Mouse (Mus musculus): Measurements from ENCODE around the gene Oprd1.

The Oprd1 gene

GRCm38 (mm10) chr4:132144080-132144841 lies at the start of gene Oprd1:
Gene Oprd1, minus strand, starts transcription at chr4:132144486.
- no peak for DNase-seq (ENCODE audit: low spot score)

- DNase-seq (ENCODE audit: low spot score), result no peak
Measured at GRCm38 (mm10) chr4:132187826-132188401, 43.6 kb upstream of the Oprd1 start.

GRCm38 (mm10) chr4:132183162-132183561 lies 38.9 kb upstream of the Oprd1 start:
- no peak for DNase-seq (ENCODE audit: low spot score)

- DNase-seq (ENCODE audit: low spot score), result no peak
Measured at GRCm38 (mm10) chr4:132181721-132182658, 37.7 kb upstream of the Oprd1 start.

- no peak for DNase-seq (ENCODE audit: low spot score)
Measured at GRCm38 (mm10) chr4:132180710-132181109, 36.4 kb upstream of the Oprd1 start.

GRCm38 (mm10) chr4:132178630-132179059 lies 34.4 kb upstream of the Oprd1 start:
- DNase-seq (ENCODE audit: low spot score), result no peak

- DNase-seq (ENCODE audit: low spot score), result no peak
Measured at GRCm38 (mm10) chr4:132176474-132176873, 32.2 kb upstream of the Oprd1 start.

- DNase-seq (ENCODE audit: low spot score), result no peak
Measured at GRCm38 (mm10) chr4:132170891-132171290, 26.6 kb upstream of the Oprd1 start.

- no peak for DNase-seq (ENCODE audit: low spot score)
Measured at GRCm38 (mm10) chr4:132169761-132170160, 25.5 kb upstream of the Oprd1 start.

- no peak for DNase-seq (ENCODE audit: low spot score)
Measured at GRCm38 (mm10) chr4:132169271-132169670, 25.0 kb upstream of the Oprd1 start.

- DNase-seq (ENCODE audit: low spot score), result no peak
Measured at GRCm38 (mm10) chr4:132167436-132167835, 23.1 kb upstream of the Oprd1 start.

- no peak for DNase-seq (ENCODE audit: low spot score)
Measured at GRCm38 (mm10) chr4:132166350-132167290, 22.3 kb upstream of the Oprd1 start.

GRCm38 (mm10) chr4:132165691-132166090 lies 21.4 kb upstream of the Oprd1 start:
- DNase-seq (ENCODE audit: low spot score), result no peak

- DNase-seq (ENCODE audit: low spot score), result no peak
Measured at GRCm38 (mm10) chr4:132156941-132157622, 12.8 kb upstream of the Oprd1 start.

- no peak for DNase-seq (ENCODE audit: low spot score)
Measured at GRCm38 (mm10) chr4:132154877-132155670, 10.8 kb upstream of the Oprd1 start.

GRCm38 (mm10) chr4:132151673-132152072 lies 7.4 kb upstream of the Oprd1 start:
- DNase-seq (ENCODE audit: low spot score), result no peak

GRCm38 (mm10) chr4:132146201-132146600 lies 1.9 kb upstream of the Oprd1 start:
- DNase-seq (ENCODE audit: low spot score), result no peak

GRCm38 (mm10) chr4:132145092-132145491 lies 806 bp upstream of the Oprd1 start:
- DNase-seq (ENCODE audit: low spot score), result no peak

- DNase-seq (ENCODE audit: low spot score), result no peak
Measured at GRCm38 (mm10) chr4:132138640-132139039, 5.6 kb downstream of the Oprd1 start.

GRCm38 (mm10) chr4:132137013-132137412 lies 7.3 kb downstream of the Oprd1 start:
- DNase-seq (ENCODE audit: low spot score), result no peak
